Mouse (Mus musculus): ENCODE data around the gene Olfr649.

The Olfr649 gene

GRCm38 (mm10) chr7:104195885-104196284 lies at the start of gene Olfr649:
Olfr649 (minus strand) TSS chr7:104195985.
- CTCF ChIA-PET = interaction anchor here (0.5 kb wide), 2 partner anchors 48 to 246 kb away, joined by 3 to 5 read pairs; no protein-coding TSS in a partner anchor

GRCm38 (mm10) chr7:104244287-104245181 lies 48.7 kb upstream of the Olfr649 start, which contains the start of gene Trim34a:
Trim34a (plus strand) TSS chr7:104244457.
- CTCF ChIA-PET = interaction anchor here (0.8 kb wide), 1 partner anchor 44 kb away, joined by 3 read pairs; no protein-coding TSS in a partner anchor

GRCm38 (mm10) chr7:104243616-104244015 lies 47.8 kb upstream of the Olfr649 start:
- CTCF ChIA-PET = interaction anchor here (0.6 to 0.8 kb wide), 3 partner anchors 35 to 48 kb away, joined by 3 to 10 read pairs (median 3); no protein-coding TSS in a partner anchor

DNA sequence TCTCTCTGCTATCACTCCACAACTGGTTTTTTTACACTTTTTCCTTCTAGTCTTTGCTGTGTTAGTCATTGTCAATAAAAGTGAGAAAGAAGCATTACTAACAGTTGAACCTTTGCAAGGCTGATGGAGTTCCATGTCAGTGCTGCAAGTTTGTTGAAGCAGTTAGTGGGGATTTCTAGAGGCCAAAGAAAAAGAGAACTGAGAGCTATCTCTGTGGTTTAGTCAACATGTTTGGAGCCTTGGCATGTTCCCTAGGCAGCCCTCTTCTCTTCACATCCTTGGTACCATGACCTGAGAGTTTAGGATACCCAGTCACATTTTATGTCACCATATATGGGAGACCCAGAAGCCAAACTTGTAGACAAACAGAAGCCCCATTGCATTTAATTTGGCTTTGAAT lies 45.1 kb upstream of the Olfr649 start:
- CTCF ChIA-PET = no interaction called here

- CTCF ChIA-PET = no interaction called here
Observed at GRCm38 (mm10) chr7:104231203-104231602, 35.4 kb upstream of the Olfr649 start.

DNA sequence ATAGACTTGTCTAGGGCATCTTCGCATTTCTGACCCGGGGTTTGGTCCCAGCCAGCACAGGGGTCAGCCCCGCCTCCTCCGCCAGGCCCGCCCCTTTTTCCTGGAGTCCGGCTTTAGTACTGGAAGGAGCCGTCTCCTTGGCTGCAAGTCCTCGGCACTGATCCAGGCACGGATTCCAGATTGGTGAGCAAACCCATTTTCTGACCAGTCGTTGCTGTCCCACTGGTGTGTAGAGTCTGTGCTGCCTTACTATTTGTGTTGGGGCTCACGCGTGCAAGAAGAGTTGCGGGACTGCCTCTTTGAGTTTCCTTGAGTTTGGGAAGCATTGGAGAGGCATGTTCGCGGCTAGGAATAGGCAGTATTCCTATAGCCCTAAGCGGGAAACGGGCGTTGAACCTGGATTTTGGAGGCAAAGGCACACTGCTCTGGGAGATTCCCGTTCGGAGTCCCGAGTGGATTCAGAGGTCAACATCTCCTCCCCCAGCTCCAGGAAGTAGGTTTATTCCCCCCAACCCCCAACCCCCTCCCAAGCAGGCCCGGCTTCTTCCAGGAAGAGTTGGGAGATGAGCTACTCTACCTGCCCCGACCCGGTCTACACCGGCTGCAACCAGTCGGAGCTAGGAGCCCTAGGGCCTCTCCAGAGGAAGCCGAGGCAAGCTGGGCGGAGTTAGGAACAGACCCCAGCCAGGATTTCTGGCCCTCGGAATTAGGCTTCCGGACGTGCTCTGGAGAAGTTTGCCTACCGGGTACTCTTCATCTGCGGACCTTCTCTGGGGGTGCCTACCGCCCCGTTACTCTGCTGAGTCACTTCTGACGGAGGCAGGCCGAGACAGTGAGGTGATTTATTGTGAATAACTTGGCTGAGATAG lies 23.1 kb upstream of the Olfr649 start, which contains the start of gene Trim6:
Gene Trim6, plus strand, starts transcription at position 93 of the 869 bp plus-strand sequence.
- CTCF ChIA-PET = interaction anchor here (0.6 kb wide), 1 partner anchor 9 kb away, joined by 5 read pairs; no protein-coding TSS in a partner anchor

DNA sequence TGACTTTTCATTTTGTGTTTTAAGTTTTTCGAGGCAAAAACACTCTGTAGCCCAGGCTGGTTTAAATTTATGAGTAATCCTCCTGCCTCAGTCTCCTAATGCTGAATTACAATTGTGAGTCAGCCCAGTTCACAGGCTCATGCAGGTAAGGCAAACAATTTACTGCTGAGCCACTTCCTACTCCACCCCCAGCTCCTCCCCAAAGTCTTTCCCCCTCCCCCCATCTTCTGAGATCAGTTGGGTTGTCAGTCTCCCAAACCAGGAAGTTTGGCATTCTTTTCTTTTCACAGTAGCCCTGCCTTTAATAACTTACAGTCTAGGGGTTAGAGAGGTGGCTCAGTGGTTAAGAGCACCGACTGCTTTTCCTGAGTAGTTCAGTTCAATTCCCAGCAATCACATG lies 22.1 kb upstream of the Olfr649 start:
- CTCF ChIA-PET = no interaction called here

DNA sequence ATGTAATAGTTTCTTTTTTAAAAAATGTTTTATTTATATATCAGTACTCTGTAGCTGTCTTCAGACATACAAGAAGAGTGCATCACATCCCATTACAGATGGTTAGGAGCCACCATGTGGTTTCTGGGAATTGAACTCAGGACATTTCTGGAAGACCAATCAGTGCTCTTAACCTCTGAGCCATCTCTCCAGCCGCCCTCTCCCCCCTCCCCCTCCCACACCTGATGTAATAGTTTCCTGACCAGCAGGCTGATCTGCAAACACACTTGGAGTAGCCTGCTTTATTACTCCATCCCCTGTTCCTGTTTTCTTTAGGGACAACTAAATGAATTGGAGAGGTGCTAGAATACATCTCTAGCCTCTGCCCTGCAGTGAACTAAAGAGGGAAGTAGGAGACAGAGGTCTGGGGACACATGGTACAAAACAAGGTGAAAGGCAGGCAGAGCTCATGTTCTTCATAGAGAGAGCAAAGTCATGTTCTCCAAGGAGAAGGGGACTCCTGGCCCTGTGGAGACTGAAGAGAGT lies 20.3 kb upstream of the Olfr649 start:
- CTCF ChIA-PET = no interaction called here

- CTCF ChIA-PET = no interaction called here
Observed at GRCm38 (mm10) chr7:104206197-104206596, 10.4 kb upstream of the Olfr649 start.

DNA sequence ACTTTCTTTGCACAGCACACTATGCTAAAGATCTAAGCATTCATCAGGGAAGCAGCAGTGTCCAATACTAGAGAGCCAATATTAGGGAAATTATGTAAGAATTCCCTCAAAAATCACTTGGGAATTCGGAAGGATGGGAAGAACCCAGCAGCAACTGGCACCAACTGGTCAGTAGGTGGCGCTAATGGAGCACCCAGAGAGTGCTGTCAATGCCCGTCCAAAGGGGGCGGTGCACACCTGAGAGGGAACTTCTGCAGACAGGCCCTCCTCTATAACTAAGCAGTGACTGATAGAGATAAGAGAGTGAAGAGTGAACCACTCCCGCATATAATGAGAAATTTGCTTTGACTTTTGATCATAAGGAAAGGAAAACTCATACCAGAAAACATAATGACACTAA lies 4.0 kb upstream of the Olfr649 start:
- CTCF ChIA-PET = no interaction called here

DNA sequence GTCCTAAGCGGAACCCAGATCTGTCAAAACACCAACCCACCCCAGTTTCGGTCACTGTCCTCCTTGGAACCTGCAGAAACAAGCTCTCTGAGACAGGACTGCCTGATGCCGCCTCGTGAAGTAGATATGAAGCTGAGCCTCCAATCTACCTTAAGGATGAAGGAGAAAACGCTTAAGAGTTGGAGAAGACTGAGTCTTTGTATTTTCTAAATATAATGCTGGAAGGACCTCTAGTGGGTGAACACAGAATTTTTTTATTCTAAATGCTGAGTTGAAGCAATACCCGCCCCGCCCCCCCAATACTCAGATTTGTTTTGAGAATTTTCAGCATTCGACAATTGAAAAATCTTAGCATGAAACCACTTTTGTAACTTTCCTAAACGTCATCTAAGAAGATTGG lies 4.5 kb downstream of the Olfr649 start:
- CTCF ChIA-PET = no interaction called here

- CTCF ChIA-PET = no interaction called here
Observed at GRCm38 (mm10) chr7:104183292-104183691, 12.5 kb downstream of the Olfr649 start, which contains the start of gene Olfr648. Olfr648 (minus strand) TSS chr7:104183392.

GRCm38 (mm10) chr7:104179074-104179473 lies 16.7 kb downstream of the Olfr649 start:
- CTCF ChIA-PET = no interaction called here

- CTCF ChIA-PET = no interaction called here
Observed at GRCm38 (mm10) chr7:104178422-104179054, 17.2 kb downstream of the Olfr649 start.

- CTCF ChIA-PET = no interaction called here
Observed at GRCm38 (mm10) chr7:104175085-104175484, 20.7 kb downstream of the Olfr649 start.

DNA sequence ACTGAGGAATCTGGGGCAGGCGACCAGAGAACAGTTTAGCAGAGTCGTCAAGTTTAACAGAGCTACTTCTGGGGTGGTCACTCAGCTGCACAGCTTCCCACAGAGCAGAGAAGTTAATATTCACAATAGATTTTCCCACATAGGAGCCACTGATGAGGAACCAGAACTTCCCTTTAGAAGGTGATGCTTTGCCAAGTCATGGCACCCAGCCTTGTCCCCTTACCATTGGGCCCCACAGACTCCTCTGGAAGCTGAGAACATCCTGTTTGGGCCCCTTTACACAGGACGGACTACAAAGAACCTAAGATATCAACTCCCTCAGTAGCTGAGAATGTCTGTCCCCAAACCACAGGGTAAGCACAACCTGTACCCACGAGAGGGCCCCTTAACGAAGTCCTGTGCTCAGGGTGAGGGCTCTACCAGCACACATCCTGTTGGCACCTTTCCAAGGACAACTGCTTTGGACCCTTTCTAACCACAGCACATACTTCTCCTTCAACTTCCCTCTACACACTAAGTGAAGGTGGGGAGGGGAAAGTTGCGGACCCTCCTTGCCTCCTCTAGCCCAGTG lies 26.1 kb downstream of the Olfr649 start:
- CTCF ChIA-PET = no interaction called here

DNA sequence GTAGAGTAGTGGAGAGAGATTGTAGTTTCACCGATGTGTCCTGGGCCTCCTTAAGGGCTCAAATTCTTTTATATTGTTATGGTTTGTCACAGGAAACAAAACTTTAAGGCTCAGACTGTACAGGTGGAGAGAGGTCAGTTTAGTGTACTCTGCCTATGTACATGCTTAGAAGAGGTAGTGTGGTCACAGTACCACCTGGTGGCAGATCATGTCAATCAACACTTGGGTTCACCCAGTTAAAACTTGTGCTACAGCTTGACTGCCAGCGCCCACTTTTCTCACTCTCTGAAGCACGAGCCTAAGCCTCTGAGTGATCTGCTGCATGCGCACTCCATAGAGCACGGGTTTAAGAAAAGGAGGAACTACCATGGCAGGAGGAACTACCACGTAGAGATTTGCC lies 28.7 kb downstream of the Olfr649 start:
- CTCF ChIA-PET = no interaction called here

GRCm38 (mm10) chr7:104150456-104150855 lies 45.3 kb downstream of the Olfr649 start, which contains the start of gene Ubqlnl:
Ubqlnl (minus strand) TSS chr7:104150556.
- CTCF ChIA-PET = no interaction called here

GRCm38 (mm10) chr7:104143179-104143578 lies 52.6 kb downstream of the Olfr649 start, which contains the start of gene Ubqln3:
Ubqln3 (minus strand) TSS chr7:104143279.
- CTCF ChIA-PET = no interaction called here

Data from spleen, embryonic (tissue).